Comparison of ENCODE assay signal across 8 mouse cellular contexts in genomic region chr13:48528123-48528871, GRCm38 (mm10). TPM values are rescaled to one million over a fixed set of nuclear protein-coding genes. Genes with fewer than 3 reads are reported as not detected.
DNase-seq lines count a peak whose midpoint lies in the region; ATAC-seq lines count a peak whose summit lies in the region.

No protein-coding gene starts in this region.

- DNase-seq in A20 (ENCODE audit: low read depth, low spot score), result peak; percentile 72
- DNase-seq in T-cell, adult 2 months (ENCODE audit: low spot score), result peak; percentile 64
- peak; percentile 22 to 32 for DNase-seq in gastrocnemius, postnatal 36 days
- peak; percentile 55 for DNase-seq in kidney, adult 18-20 months
- DNase-seq in left cerebral cortex, postnatal 4 days, result peak; percentile 48
- peak; percentile 94 for DNase-seq in midbrain, embryonic 14.5 days

- H3K4me3 ChIP-seq in midbrain, embryonic 14.5 days (replicated peaks; ENCODE audit: low read depth, low read length), result no peak overlapping the region
- no peak overlapping the region for H3K4me3 ChIP-seq in stomach, embryonic 16.5 days (replicated peaks; ENCODE audit: low read length)

- intact Hi-C loops in gastrocnemius, postnatal 36 days (cut with DNase I), result loop anchor here (1.0 kb wide), 2 partner anchors 43 to 111 kb away; no protein-coding TSS in a partner anchor
- intact Hi-C loops in left cerebral cortex, postnatal 4 days (cut with DNase I), result loop anchor here (5.0 kb wide), 2 partner anchors 44 to 114 kb away; no protein-coding TSS in a partner anchor

- no peaks in the 10 kb centered on the region for H3K27me3 ChIP-seq in midbrain, embryonic 14.5 days (ENCODE audit: control insufficient read depth, insufficient read depth, low read length)
- H3K27me3 ChIP-seq in stomach, embryonic 16.5 days (ENCODE audit: control insufficient read depth, insufficient read depth, low read length), result no peaks in the 10 kb centered on the region

- H3K4me2 ChIP-seq in midbrain, embryonic 14.5 days (ENCODE audit: low read length), result no peak overlapping the region
- H3K4me2 ChIP-seq in stomach, embryonic 16.5 days (ENCODE audit: low read depth, low read length), result no peak overlapping the region

- no peak overlapping the region for H3K9ac ChIP-seq in midbrain, embryonic 14.5 days (replicated peaks; ENCODE audit: low read length)
- H3K9ac ChIP-seq in stomach, embryonic 16.5 days (ENCODE audit: low read length), result no peak overlapping the region

- WGBS in midbrain, embryonic 14.5 days, result 55% methylated on average over 15 of the region's 15 CpGs
- 51% methylated on average over 15 of the region's 15 CpGs for WGBS in stomach, embryonic 16.5 days

- no peaks in the 10 kb centered on the region for H3K36me3 ChIP-seq in midbrain, embryonic 14.5 days (ENCODE audit: control insufficient read depth, insufficient read depth, low read length)
- no peaks in the 10 kb centered on the region for H3K36me3 ChIP-seq in stomach, embryonic 16.5 days (ENCODE audit: control insufficient read depth, insufficient read depth, low read length)

- H3K27ac ChIP-seq in midbrain, embryonic 14.5 days (replicated peaks; ENCODE audit: low read depth, low read length), result no peak overlapping the region
- H3K27ac ChIP-seq in stomach, embryonic 16.5 days (ENCODE audit: low read length), result no peak overlapping the region

- peak; percentile 91 for ATAC-seq in common myeloid progenitor, adult 5-6 weeks (replicated peaks; ENCODE audit: low read depth, poor library complexity, severe bottlenecking)
- ATAC-seq in midbrain, embryonic 14.5 days (ENCODE audit: low FRiP score, low TSS enrichment), result peak; percentile 70
- ATAC-seq in stomach, embryonic 16.5 days (ENCODE audit: insufficient read depth, low FRiP score), result peak; percentile 62; the same call in 1 of the 2 replicates

- H3K9me3 ChIP-seq in midbrain, embryonic 14.5 days (ENCODE audit: control insufficient read depth, low read length), result no peaks in the 10 kb centered on the region
- no peaks in the 10 kb centered on the region for H3K9me3 ChIP-seq in stomach, embryonic 16.5 days (replicated peaks; ENCODE audit: control insufficient read depth, low read length)

- H3K4me1 ChIP-seq in midbrain, embryonic 14.5 days (ENCODE audit: control insufficient read depth, insufficient read depth, low read length), result no peaks in the 10 kb centered on the region
- no peaks in the 10 kb centered on the region for H3K4me1 ChIP-seq in stomach, embryonic 16.5 days (ENCODE audit: control insufficient read depth, insufficient read depth, low read length)

RNA-seq across cellular contexts. Expression of gene A830005F24Rik, which starts 14.9 kb away (rescaled TPM):
- total RNA-seq in common myeloid progenitor, adult 5-6 weeks (2017), result 0.73 TPM in 1 of 2 replicates, not detected in the other
- total RNA-seq in gastrocnemius, postnatal 36 days (2021), result under 1 TPM in 1 of 2 experiments, not detected in 1; 0.36 TPM
- total RNA-seq in left cerebral cortex, postnatal 4 days (2021), result 1 to 10 TPM; 1.2 to 2.4 TPM
- polyA plus RNA-seq in midbrain, embryonic 14.5 days (2014; fragmentation: Nextera tagmentation; extraction: Ambion mirVana), result 2.6 and 3.1 TPM in 2 replicates
- 0.40 and 0.76 TPM in 2 replicates for polyA plus RNA-seq in stomach, embryonic 16.5 days (2015; fragmentation: Nextera tagmentation; extraction: Ambion mirVana)

RNA-seq across cellular contexts. Expression of gene Zfp169, which starts 15.0 kb away (rescaled TPM):
- 12.7 and 12.8 TPM in 2 replicates for total RNA-seq in common myeloid progenitor, adult 5-6 weeks (2017)
- 1 to 10 TPM; 2.2 to 3.6 TPM for total RNA-seq in gastrocnemius, postnatal 36 days (2021)
- 10 to 100 TPM; 19.5 to 24.2 TPM for total RNA-seq in left cerebral cortex, postnatal 4 days (2021)
- polyA plus RNA-seq in midbrain, embryonic 14.5 days (2014; fragmentation: Nextera tagmentation; extraction: Ambion mirVana), result 6.8 and 7.4 TPM in 2 replicates
- 3.1 and 4.5 TPM in 2 replicates for polyA plus RNA-seq in stomach, embryonic 16.5 days (2015; fragmentation: Nextera tagmentation; extraction: Ambion mirVana)

Comparison
In these comparisons a context has a peak if more than half of its experiments do, and no peak if none do; other contexts are left out.
1. DNase-seq: peak in every context shown above with its lines; median percentile 94 in midbrain, embryonic 14.5 days; 72 in A20; 64 in T-cell, adult 2 months; 55 in kidney, adult 18-20 months; 48 in left cerebral cortex, postnatal 4 days; 27 in gastrocnemius, postnatal 36 days.